Mouse (Mus musculus): ENCODE results near the gene Atp6ap1l. TPM values are rescaled to one million over a fixed set of nuclear protein-coding genes. Genes with fewer than 3 reads are reported as not detected.

Gene Atp6ap1l
- total RNA-seq, 2 experiments from 2014 or later, result not detected

- peak; percentile 26 for DNase-seq
Measured at GRCm38 (mm10) chr13:90886568-90886983, 18.6 kb downstream of the Atp6ap1l start.

DNA sequence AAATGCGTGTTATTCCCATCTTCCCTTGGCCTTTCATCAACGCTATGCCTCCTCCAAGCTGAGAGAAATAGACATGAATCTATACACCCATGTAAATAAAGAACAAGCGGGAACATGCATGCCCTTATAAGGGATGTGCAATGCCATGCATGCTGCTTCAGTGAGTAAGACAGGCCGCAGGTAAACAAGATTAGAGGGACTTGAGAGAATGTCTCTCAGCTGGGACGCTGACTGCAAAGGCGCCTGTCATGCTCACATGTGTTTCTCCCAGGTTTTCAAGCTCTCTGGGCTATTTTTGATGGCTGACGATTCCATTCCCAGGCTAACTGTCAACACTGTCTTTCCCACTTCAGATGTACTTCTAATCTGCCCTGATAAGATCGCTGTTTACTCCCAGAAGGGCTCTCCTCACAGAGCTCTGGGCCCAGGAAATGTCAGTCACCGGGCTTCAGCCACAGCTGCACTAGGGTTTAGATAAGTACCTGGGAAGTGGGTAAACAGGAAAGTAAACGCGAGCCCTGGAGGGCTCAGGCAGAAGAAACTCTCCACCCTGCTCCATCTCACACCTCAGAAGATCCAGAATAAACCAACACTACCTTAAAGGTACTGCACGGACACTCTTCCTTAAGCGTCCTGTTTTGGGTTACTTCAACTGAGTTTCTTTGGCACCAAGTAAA is 19.2 kb downstream of the Atp6ap1l start:
- no peak for DNase-seq

- no peak for DNase-seq
Measured at GRCm38 (mm10) chr13:90881727-90882429, 23.3 kb downstream of the Atp6ap1l start.

GRCm38 (mm10) chr13:90871579-90871978 is 33.6 kb downstream of the Atp6ap1l start:
- no peak for DNase-seq

GRCm38 (mm10) chr13:90869157-90869556 is 36.0 kb downstream of the Atp6ap1l start:
- no peak for DNase-seq

- DNase-seq, result no peak
Measured at GRCm38 (mm10) chr13:90862138-90862537, 43.0 kb downstream of the Atp6ap1l start.

DNA sequence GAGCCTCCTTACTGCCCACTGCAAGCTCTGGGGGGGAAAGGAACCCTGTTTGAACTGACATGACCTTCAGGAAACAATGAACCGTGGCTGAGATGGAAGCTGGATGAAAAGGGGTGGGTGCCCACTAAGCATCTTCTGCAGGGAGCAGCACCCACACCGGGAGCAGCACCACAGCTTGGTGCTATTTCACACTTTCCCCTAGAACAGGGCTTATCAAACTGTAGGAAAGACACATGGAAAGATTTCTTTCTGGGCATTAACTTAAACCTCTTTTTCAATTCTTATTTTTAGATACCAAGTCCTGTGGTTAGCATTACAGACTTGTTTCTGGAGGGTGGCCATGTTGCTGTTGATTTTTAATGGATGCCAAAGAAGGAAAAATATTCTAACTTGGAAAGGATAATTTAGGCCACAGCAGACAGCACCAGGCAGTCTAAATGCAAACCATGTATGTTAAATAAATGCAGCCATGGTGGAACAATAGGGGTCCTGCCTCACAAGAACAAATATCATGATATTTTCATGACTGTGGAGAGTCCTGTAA is 44.2 kb downstream of the Atp6ap1l start:
- no peak for DNase-seq

DNA sequence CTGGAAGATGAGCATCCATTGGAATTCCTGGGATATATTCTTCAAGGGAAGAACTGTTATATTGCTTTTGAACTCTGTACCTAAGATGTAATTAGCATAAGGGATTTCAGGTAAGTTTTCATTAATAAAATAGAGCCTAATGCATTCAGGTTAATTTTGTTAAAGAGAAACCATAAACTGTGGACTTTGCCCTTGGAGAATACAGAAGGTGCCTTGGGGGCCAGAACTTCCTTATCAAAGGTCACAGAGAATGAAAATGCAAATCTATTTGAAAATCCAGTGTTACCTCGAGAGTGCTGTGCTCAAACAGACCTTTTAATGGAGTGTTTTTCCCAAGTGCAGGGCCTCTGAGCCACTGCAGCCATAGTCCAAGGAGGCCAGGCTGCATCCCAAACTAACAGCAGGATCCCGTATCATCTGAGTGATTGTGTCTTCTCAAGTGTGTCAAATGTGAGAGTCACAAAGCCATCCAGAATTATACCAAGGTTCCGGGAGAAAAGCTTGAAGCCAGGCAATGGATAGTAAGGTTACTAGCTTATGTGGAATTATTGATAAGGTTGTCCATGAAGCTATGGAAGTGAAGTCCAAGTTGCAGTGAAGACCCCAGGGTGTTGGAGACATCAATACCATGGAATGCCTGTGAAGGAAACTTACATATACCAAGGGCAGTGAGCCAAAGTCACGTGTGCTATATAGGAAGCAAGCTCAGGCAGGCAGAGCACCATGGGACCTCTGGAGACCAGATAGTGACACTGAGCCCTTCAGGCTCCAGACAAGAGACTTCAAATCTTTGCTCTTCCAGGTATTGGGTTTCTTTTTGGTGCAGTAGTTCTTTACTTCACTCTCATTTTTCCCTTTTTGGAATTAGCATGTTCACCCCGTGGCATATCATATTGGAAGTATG is 52.2 kb downstream of the Atp6ap1l start:
- DNase-seq, result no peak

- no peak for DNase-seq
Measured at GRCm38 (mm10) chr13:90851795-90852194, 53.4 kb downstream of the Atp6ap1l start.

GRCm38 (mm10) chr13:90844191-90844590 is 61.0 kb downstream of the Atp6ap1l start:
- DNase-seq, result no peak

- no peak for DNase-seq
Measured at GRCm38 (mm10) chr13:90843412-90843811, 61.7 kb downstream of the Atp6ap1l start.

- DNase-seq, result no peak
Measured at GRCm38 (mm10) chr13:90841213-90841553, 64.0 kb downstream of the Atp6ap1l start.

- DNase-seq, result no peak
Measured at GRCm38 (mm10) chr13:90840530-90841212, 64.5 kb downstream of the Atp6ap1l start.

GRCm38 (mm10) chr13:90833641-90834207 is 71.4 kb downstream of the Atp6ap1l start:
- no peak for DNase-seq

Other genes with a start within 250 kb of the Atp6ap1l start
- 100 to 1,000 TPM; 179 to 187 TPM for gene Rps23, start 17.6 kb upstream of the Atp6ap1l start, total RNA-seq (2021)

Data from gastrocnemius, postnatal 25 days (tissue).